Mouse (Mus musculus): ENCODE measurements around the gene Znrf2. TPM values are rescaled to one million over a fixed set of nuclear protein-coding genes. Genes with fewer than 3 reads are reported as not detected.

Znrf2 gene
- 5.0 and 5.5 TPM in 2 replicates for polyA plus RNA-seq (2015; fragmentation: Nextera tagmentation; extraction: Ambion mirVana)

GRCm38 (mm10) chr6:54816388-54817065 is at the start of gene Znrf2:
TSS of gene Znrf2 (plus strand) at chr6:54816916.
- H3K27ac ChIP-seq (ENCODE audit: low read length), result peak within 1 kb of the TSS; percentile 98
- ATAC-seq, result peak; percentile 98
- peaks cover 28% of the 10 kb centered on the region for H3K4me1 ChIP-seq (ENCODE audit: control insufficient read depth, insufficient read depth, low read length)
- 0% methylated on average over 50 of the region's 88 CpGs for WGBS
- H3K27me3 ChIP-seq (replicated peaks; ENCODE audit: control insufficient read depth, insufficient read depth, low read length), result no peaks in the 10 kb centered on the region
- peak within 1 kb of the TSS; percentile 77 for H3K4me3 ChIP-seq (ENCODE audit: low read length)
- H3K9me3 ChIP-seq (ENCODE audit: control insufficient read depth, low read length), result no peaks in the 10 kb centered on the region
- H3K9ac ChIP-seq (ENCODE audit: low read depth, low read length), result peak within 1 kb of the TSS; percentile 90
- H3K4me2 ChIP-seq (ENCODE audit: low read depth, low read length), result peak within 1 kb of the TSS; percentile 49
- H3K36me3 ChIP-seq (ENCODE audit: control insufficient read depth, insufficient read depth, low read length), result no peaks in the 10 kb centered on the region

DNA sequence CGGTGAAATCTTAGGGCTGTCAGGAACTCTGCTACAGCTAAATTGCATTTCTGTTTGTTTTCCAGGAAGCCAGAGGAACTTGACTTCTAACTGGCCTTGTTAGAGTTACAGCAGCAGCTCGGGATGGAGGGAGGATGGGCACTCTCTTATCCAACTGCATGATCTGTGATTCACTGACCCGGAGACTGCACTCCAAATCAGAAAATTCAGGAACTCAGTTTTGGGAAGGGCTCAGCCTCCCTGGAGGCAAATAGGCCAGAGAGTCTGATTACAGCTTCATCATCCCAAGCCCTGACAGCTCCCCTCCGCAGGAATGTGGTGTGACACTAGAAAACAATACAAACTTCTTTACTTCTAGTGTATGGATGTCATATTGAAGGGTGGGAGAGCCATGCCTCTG is 49.0 kb upstream of the Znrf2 start:
- H3K27ac ChIP-seq (ENCODE audit: low read length), result no peak overlapping the region
- H3K27me3 ChIP-seq (replicated peaks; ENCODE audit: control insufficient read depth, insufficient read depth, low read length), result no peaks in the 10 kb centered on the region
- H3K4me3 ChIP-seq (ENCODE audit: low read length), result no peak overlapping the region
- no peak overlapping the region for H3K9ac ChIP-seq (ENCODE audit: low read depth, low read length)
- no peak for ATAC-seq
- H3K4me1 ChIP-seq (ENCODE audit: control insufficient read depth, insufficient read depth, low read length), result no peaks in the 10 kb centered on the region
- no peaks in the 10 kb centered on the region for H3K36me3 ChIP-seq (ENCODE audit: control insufficient read depth, insufficient read depth, low read length)
- H3K4me2 ChIP-seq (ENCODE audit: low read depth, low read length), result no peak overlapping the region
- WGBS, result 30% methylated on average over 4 of the region's 4 CpGs
- no peaks in the 10 kb centered on the region for H3K9me3 ChIP-seq (ENCODE audit: control insufficient read depth, low read length)

DNA sequence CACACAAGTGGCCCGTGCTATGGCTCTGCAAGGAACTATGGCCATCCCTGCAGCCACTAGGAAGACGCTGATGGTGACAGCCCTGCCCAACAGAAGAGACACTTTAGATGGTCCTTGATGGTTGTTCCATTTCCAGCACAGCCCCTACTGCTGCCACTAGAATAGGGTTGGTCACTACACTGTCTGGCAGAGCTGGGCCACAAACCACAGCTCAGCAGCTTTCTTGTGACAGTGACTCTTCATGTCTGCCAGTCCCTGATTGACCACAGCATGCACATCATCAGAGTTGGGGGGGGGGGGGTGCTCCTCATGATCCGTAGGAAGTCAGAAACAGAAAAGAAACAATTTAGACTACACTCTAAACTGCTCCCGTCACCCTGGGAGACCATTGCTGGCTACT is 46.0 kb upstream of the Znrf2 start:
- Histone ChIP-seq H3K4me1 (ENCODE audit: control insufficient read depth, insufficient read depth, low read length) (no peaks in the 10 kb centered on the region), H3K27ac (ENCODE audit: low read length) (no peak overlapping the region), H3K9me3 (ENCODE audit: control insufficient read depth, low read length) (no peaks in the 10 kb centered on the region), H3K4me2 (ENCODE audit: low read depth, low read length) (no peak overlapping the region), H3K4me3 (ENCODE audit: low read length) (no peak overlapping the region), H3K36me3 (ENCODE audit: control insufficient read depth, insufficient read depth, low read length) (no peaks in the 10 kb centered on the region), H3K9ac (ENCODE audit: low read depth, low read length) (no peak overlapping the region), H3K27me3 (replicated peaks; ENCODE audit: control insufficient read depth, insufficient read depth, low read length) (no peaks in the 10 kb centered on the region)
- no peak for ATAC-seq
- WGBS, result 71% methylated on average over 4 of the region's 4 CpGs

DNA sequence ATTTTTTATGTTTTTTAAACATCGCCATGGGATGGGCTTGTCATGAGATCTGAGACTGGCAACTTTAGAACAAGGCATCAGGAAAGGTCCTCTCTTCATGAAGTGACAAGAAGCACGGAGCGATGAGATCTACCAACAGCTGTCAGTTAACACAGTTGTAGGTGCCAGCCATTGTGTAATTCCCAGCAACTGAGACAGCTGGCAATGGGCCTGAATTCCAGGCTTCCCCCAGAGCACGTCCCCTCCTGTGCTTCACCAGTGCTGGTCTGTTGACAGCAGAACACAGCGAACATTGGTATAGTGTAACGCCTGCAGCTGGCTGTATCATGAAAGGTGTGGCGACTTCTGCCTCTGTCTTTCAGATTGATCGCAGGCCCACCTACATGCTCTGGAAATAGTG is 45.5 kb upstream of the Znrf2 start:
- no peaks in the 10 kb centered on the region for H3K9me3 ChIP-seq (ENCODE audit: control insufficient read depth, low read length)
- no peak overlapping the region for H3K4me2 ChIP-seq (ENCODE audit: low read depth, low read length)
- H3K4me3 ChIP-seq (ENCODE audit: low read length), result no peak overlapping the region
- no peak overlapping the region for H3K9ac ChIP-seq (ENCODE audit: low read depth, low read length)
- no peaks in the 10 kb centered on the region for H3K36me3 ChIP-seq (ENCODE audit: control insufficient read depth, insufficient read depth, low read length)
- no peak for ATAC-seq
- no peaks in the 10 kb centered on the region for H3K4me1 ChIP-seq (ENCODE audit: control insufficient read depth, insufficient read depth, low read length)
- 77% methylated on average over 8 of the region's 8 CpGs for WGBS
- H3K27ac ChIP-seq (ENCODE audit: low read length), result no peak overlapping the region
- no peaks in the 10 kb centered on the region for H3K27me3 ChIP-seq (replicated peaks; ENCODE audit: control insufficient read depth, insufficient read depth, low read length)

GRCm38 (mm10) chr6:54772078-54772477 is 44.6 kb upstream of the Znrf2 start:
- Histone ChIP-seq H3K36me3 (ENCODE audit: control insufficient read depth, insufficient read depth, low read length) (no peaks in the 10 kb centered on the region), H3K4me2 (ENCODE audit: low read depth, low read length) (no peak overlapping the region), H3K4me1 (ENCODE audit: control insufficient read depth, insufficient read depth, low read length) (no peaks in the 10 kb centered on the region), H3K27me3 (replicated peaks; ENCODE audit: control insufficient read depth, insufficient read depth, low read length) (no peaks in the 10 kb centered on the region), H3K9me3 (ENCODE audit: control insufficient read depth, low read length) (no peaks in the 10 kb centered on the region), H3K9ac (ENCODE audit: low read depth, low read length) (no peak overlapping the region), H3K27ac (ENCODE audit: low read length) (no peak overlapping the region), H3K4me3 (ENCODE audit: low read length) (no peak overlapping the region)
- no peak for ATAC-seq
- WGBS, result 90% methylated on average over 5 of the region's 5 CpGs

DNA sequence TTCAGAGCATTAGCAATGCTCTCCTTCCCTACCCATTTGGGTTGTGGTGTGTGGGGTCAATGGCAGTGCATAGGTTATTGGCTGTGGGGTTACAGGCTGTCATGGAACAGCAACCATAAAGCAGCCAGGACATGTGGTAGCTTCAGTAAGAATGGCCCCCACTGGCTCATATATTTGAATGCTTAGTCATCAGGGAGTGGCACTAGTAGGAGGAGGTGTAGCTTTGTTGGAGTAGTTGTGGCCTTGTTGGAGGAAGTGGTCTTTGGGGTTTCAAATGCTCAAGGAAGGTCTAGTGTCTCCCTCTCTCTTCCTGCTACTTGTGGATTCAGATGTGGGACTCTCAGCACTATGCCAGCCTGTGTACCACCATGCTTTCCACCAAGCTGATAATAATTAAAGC is 41.0 kb upstream of the Znrf2 start:
- no peak overlapping the region for H3K4me3 ChIP-seq (ENCODE audit: low read length)
- no peaks in the 10 kb centered on the region for H3K36me3 ChIP-seq (ENCODE audit: control insufficient read depth, insufficient read depth, low read length)
- no peaks in the 10 kb centered on the region for H3K4me1 ChIP-seq (ENCODE audit: control insufficient read depth, insufficient read depth, low read length)
- 0 out of 2 replicates have a peak, but pooled peaks have one; percentile 34 for ATAC-seq
- no peaks in the 10 kb centered on the region for H3K9me3 ChIP-seq (ENCODE audit: control insufficient read depth, low read length)
- H3K27me3 ChIP-seq (replicated peaks; ENCODE audit: control insufficient read depth, insufficient read depth, low read length), result no peaks in the 10 kb centered on the region
- H3K27ac ChIP-seq (ENCODE audit: low read length), result no peak overlapping the region
- no peak overlapping the region for H3K4me2 ChIP-seq (ENCODE audit: low read depth, low read length)
- no peak overlapping the region for H3K9ac ChIP-seq (ENCODE audit: low read depth, low read length)

DNA sequence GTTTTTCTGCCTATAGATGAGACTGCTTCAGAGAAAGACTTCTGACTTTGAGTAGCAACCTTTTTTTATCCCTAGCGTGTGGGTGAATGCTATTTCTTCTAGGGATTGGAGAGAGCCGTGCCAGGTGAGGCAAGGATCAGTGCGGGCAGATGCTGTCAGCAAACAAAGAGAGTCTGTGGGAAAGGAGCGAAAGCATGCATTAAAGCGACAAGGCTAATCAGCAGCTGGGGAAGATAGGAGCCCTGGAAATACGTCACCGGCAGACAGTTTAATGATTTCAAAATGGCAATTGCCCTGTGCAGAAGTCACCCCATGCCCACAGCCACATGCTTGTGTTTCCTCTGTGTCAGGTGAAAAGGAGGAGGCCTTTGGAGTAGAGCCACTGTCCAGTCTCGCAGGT is 39.1 kb upstream of the Znrf2 start:
- Histone ChIP-seq H3K36me3 (ENCODE audit: control insufficient read depth, insufficient read depth, low read length) (no peaks in the 10 kb centered on the region), H3K4me1 (ENCODE audit: control insufficient read depth, insufficient read depth, low read length) (no peaks in the 10 kb centered on the region), H3K27me3 (replicated peaks; ENCODE audit: control insufficient read depth, insufficient read depth, low read length) (no peaks in the 10 kb centered on the region), H3K27ac (ENCODE audit: low read length) (no peak overlapping the region), H3K9me3 (ENCODE audit: control insufficient read depth, low read length) (no peaks in the 10 kb centered on the region), H3K4me3 (ENCODE audit: low read length) (no peak overlapping the region), H3K4me2 (ENCODE audit: low read depth, low read length) (no peak overlapping the region), H3K9ac (ENCODE audit: low read depth, low read length) (0 out of 2 replicates have a peak overlapping the region, but pooled peaks have one; percentile 16)
- ATAC-seq, result peak; percentile 67
- 36% methylated on average over 8 of the region's 8 CpGs for WGBS

- H3K9me3 ChIP-seq (ENCODE audit: control insufficient read depth, low read length), result no peaks in the 10 kb centered on the region
- no peaks in the 10 kb centered on the region for H3K36me3 ChIP-seq (ENCODE audit: control insufficient read depth, insufficient read depth, low read length)
- no peak for ATAC-seq
- H3K27me3 ChIP-seq (replicated peaks; ENCODE audit: control insufficient read depth, insufficient read depth, low read length), result no peaks in the 10 kb centered on the region
- no peak overlapping the region for H3K4me3 ChIP-seq (ENCODE audit: low read length)
- no peak overlapping the region for H3K4me2 ChIP-seq (ENCODE audit: low read depth, low read length)
- H3K9ac ChIP-seq (ENCODE audit: low read depth, low read length), result no peak overlapping the region
- no peaks in the 10 kb centered on the region for H3K4me1 ChIP-seq (ENCODE audit: control insufficient read depth, insufficient read depth, low read length)
- no peak overlapping the region for H3K27ac ChIP-seq (ENCODE audit: low read length)
- 82% methylated on average over 5 of the region's 5 CpGs for WGBS
These were observed 36.7 kb upstream of the Znrf2 start for GRCm38 (mm10) chr6:54779968-54780367.

DNA sequence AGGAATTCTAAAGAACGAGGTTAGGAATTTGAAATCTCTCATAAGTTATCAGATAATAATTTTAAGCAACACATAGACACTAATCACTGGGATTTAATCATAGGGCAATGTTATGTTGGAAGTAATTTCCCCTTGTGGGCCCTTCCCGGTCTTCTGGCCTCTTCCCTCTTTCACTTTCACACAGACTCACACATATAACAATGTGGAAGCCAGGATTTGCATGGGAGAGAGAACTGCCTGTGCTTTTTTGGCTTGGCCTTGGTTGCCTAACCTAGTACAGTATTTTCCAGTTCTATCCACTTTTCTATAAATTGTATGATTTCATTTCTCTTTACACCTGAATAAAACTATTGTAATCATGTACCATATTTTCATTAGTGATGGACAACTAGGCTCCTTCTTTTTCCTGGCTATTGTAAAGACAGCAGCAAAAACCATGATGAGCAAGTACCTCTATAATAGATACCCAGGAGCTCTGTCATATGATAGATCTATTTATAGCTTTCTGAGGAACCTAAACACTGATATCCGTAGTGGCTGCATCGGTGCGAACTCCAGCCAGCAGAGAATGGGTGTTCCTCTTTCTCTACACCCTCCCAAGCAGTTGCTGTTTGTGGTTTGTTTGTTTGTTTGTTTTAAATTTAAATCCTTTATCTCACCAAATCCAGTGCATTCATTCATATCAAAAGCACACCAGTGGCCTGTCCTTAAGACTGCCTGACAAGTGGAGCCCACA is 36.0 kb upstream of the Znrf2 start:
- no peaks in the 10 kb centered on the region for H3K4me1 ChIP-seq (ENCODE audit: control insufficient read depth, insufficient read depth, low read length)
- H3K36me3 ChIP-seq (ENCODE audit: control insufficient read depth, insufficient read depth, low read length), result no peaks in the 10 kb centered on the region
- no peak overlapping the region for H3K27ac ChIP-seq (ENCODE audit: low read length)
- H3K27me3 ChIP-seq (replicated peaks; ENCODE audit: control insufficient read depth, insufficient read depth, low read length), result no peaks in the 10 kb centered on the region
- ATAC-seq, result no peak
- H3K9me3 ChIP-seq (ENCODE audit: control insufficient read depth, low read length), result no peaks in the 10 kb centered on the region
- H3K9ac ChIP-seq (ENCODE audit: low read depth, low read length), result no peak overlapping the region
- 65% methylated on average over 5 of the region's 5 CpGs for WGBS
- H3K4me3 ChIP-seq (ENCODE audit: low read length), result no peak overlapping the region
- no peak overlapping the region for H3K4me2 ChIP-seq (ENCODE audit: low read depth, low read length)
